Comparison of ENCODE assay signal across 8 mouse cellular contexts in the genomic region with DNA sequence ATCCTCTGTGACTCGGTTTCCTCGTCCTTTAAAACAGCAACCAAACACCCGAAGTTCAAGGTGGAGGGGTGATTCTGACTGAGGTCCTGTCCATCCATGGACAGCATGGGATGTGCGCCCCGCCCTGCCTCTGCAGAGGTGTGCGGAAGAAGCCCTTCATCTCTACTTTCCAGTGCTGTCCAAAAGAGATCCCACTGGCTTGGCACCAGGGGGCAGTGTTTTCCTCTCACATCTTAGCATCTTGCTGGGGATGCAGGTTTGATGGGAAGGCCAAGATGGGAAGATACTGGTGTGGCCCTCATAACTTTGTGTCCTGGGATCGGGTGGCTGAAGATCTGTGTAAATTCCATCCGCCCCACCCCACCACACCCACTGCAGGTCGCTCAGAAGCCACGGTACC. TPM values are rescaled to one million over a fixed set of nuclear protein-coding genes. Genes with fewer than 3 reads are reported as not detected.
DNase-seq lines count a peak whose midpoint lies in the region; ATAC-seq and TF ChIP-seq lines count a peak whose summit lies in the region.

No protein-coding gene starts in this region.

- peak; percentile 84 for TF ChIP-seq CTCF in liver, embryonic 14.5 days (IDR thresholded peaks at IDR 0.05; ENCODE audit: low read depth)

- H3K4me3 ChIP-seq in heart, embryonic 12.5 days, result no peak overlapping the region
- no peak overlapping the region for H3K4me3 ChIP-seq in liver, embryonic 14.5 days (ENCODE audit: insufficient read depth in 1 of 2, low read depth in 2 of 2, low read length in 2 of 2)

- no peak overlapping the region for H3K4me2 ChIP-seq in heart, embryonic 12.5 days
- no peak overlapping the region for H3K4me2 ChIP-seq in liver, embryonic 14.5 days (ENCODE audit: low read depth)

- 59% methylated on average over 10 of the region's 10 CpGs for WGBS in heart, embryonic 12.5 days
- WGBS in liver, embryonic 14.5 days (ENCODE audit: insufficient replicate concordance), result 41% methylated on average over 10 of the region's 10 CpGs

- peaks cover 7% of the 10 kb centered on the region for H3K4me1 ChIP-seq in heart, embryonic 12.5 days (replicated peaks)
- H3K4me1 ChIP-seq in liver, embryonic 14.5 days (replicated peaks; ENCODE audit: control insufficient read depth in 2 of 2, insufficient read depth in 2 of 2, low read length in 1 of 2), result no peaks in the 10 kb centered on the region

- no peak overlapping the region for H3K9ac ChIP-seq in heart, embryonic 12.5 days
- no peak overlapping the region for H3K9ac ChIP-seq in liver, embryonic 14.5 days (replicated peaks)

- no peak for TF ChIP-seq EP300 in liver, embryonic 14.5 days (IDR thresholded peaks at IDR 0.05; ENCODE audit: low read depth)

- no peak for ATAC-seq in heart, embryonic 12.5 days (ENCODE audit: insufficient number of reproducible peaks, low FRiP score)
- no peak for ATAC-seq in liver, embryonic 14.5 days (ENCODE audit: insufficient read depth)

- H3K36me3 ChIP-seq in heart, embryonic 12.5 days, result no peaks in the 10 kb centered on the region
- H3K36me3 ChIP-seq in liver, embryonic 14.5 days (replicated peaks; ENCODE audit: control insufficient read depth, insufficient read depth, low read depth), result no peaks in the 10 kb centered on the region

- peaks cover 13% of the 10 kb centered on the region; the same call in 1 of the 2 replicates for H3K27me3 ChIP-seq in heart, embryonic 12.5 days (replicated peaks)
- H3K27me3 ChIP-seq in liver, embryonic 14.5 days (ENCODE audit: control insufficient read depth, insufficient read depth, low read length), result no peaks in the 10 kb centered on the region

- H3K27ac ChIP-seq in heart, embryonic 12.5 days (ENCODE audit: poor library complexity, severe bottlenecking), result no peak overlapping the region
- no peak overlapping the region for H3K27ac ChIP-seq in liver, embryonic 14.5 days

- H3K9me3 ChIP-seq in heart, embryonic 12.5 days (replicated peaks), result no peaks in the 10 kb centered on the region
- H3K9me3 ChIP-seq in liver, embryonic 14.5 days (ENCODE audit: control insufficient read depth, low read length), result no peaks in the 10 kb centered on the region

- DNase-seq in heart, adult 18-20 months, result peak; percentile 49 to 70
- peak; percentile 52 for DNase-seq in right cerebral cortex, postnatal 14 days
- no peak for DNase-seq in right cerebral cortex, postnatal 10 days (ENCODE audit: low spot score in 2 of 2)
- DNase-seq in adrenal gland, postnatal 25 days, result peak; percentile 59
- no peak for DNase-seq in liver, embryonic 14.5 days (ENCODE audit: low read depth in 3 of 3, low spot score in 3 of 3)
- no peak for DNase-seq in layer of hippocampus, postnatal 14 days (ENCODE audit: low spot score in 2 of 2)
- no peak for DNase-seq in ovary, postnatal 10 days (ENCODE audit: low spot score)

RNA-seq across cellular contexts. Expression of a gene that starts 10.8 kb away (rescaled TPM):
- total RNA-seq in heart, adult 18-20 months (2021), result 10 to 100 TPM; 20.5 to 21.1 TPM
- polyA plus RNA-seq in heart, embryonic 12.5 days (2016; fragmentation: Nextera tagmentation; extraction: Ambion mirVana), result 39.2 and 39.3 TPM in 2 replicates
- total RNA-seq in adrenal gland, postnatal 25 days (2021), result 3.6 and 5.9 TPM in 2 replicates
- polyA plus RNA-seq in liver, embryonic 14.5 days (2012; rRNA removed), result 0.17 and 0.28 TPM in 2 replicates
- polyA plus RNA-seq in liver, embryonic 14.5 days (2014; fragmentation: Nextera tagmentation; extraction: Ambion mirVana), result not detected in 2 replicates
- 1 to 10 TPM in 1 of 2 experiments, under 1 TPM in 1; 0.81 to 2.7 TPM for total RNA-seq in layer of hippocampus, postnatal 14 days (2021)

RNA-seq across cellular contexts. Expression of a gene that starts 11.6 kb away (rescaled TPM):
- 1 to 10 TPM; 1.4 to 1.5 TPM for total RNA-seq in heart, adult 18-20 months (2021)
- polyA plus RNA-seq in heart, embryonic 12.5 days (2016; fragmentation: Nextera tagmentation; extraction: Ambion mirVana), result 1.3 and 1.6 TPM in 2 replicates
- total RNA-seq in adrenal gland, postnatal 25 days (2021), result 0.76 and 1.6 TPM in 2 replicates
- polyA plus RNA-seq in liver, embryonic 14.5 days (2012; rRNA removed), result 0.01 TPM in 1 of 2 replicates, not detected in the other
- polyA plus RNA-seq in liver, embryonic 14.5 days (2014; fragmentation: Nextera tagmentation; extraction: Ambion mirVana), result not detected in 2 replicates
- total RNA-seq in layer of hippocampus, postnatal 14 days (2021), result under 1 TPM in 1 of 2 experiments, not detected in 1; 0.10 TPM

RNA-seq across cellular contexts. Expression of a gene that starts 18.1 kb away (rescaled TPM):
- total RNA-seq in heart, adult 18-20 months (2021), result 10 to 100 TPM; 75.2 to 84.3 TPM
- 260 and 269 TPM in 2 replicates for polyA plus RNA-seq in heart, embryonic 12.5 days (2016; fragmentation: Nextera tagmentation; extraction: Ambion mirVana)
- total RNA-seq in adrenal gland, postnatal 25 days (2021), result 88.7 and 108 TPM in 2 replicates
- polyA plus RNA-seq in liver, embryonic 14.5 days (2012; rRNA removed), result 14.5 and 14.8 TPM in 2 replicates
- polyA plus RNA-seq in liver, embryonic 14.5 days (2014; fragmentation: Nextera tagmentation; extraction: Ambion mirVana), result 14.5 and 16.5 TPM in 2 replicates
- total RNA-seq in layer of hippocampus, postnatal 14 days (2021), result 10 to 100 TPM; 35.3 to 37.6 TPM

RNA-seq across cellular contexts. Expression of a gene that starts 48.3 kb away (rescaled TPM):
- total RNA-seq in heart, adult 18-20 months (2021), result 1 to 10 TPM; 6.2 TPM
- polyA plus RNA-seq in heart, embryonic 12.5 days (2016; fragmentation: Nextera tagmentation; extraction: Ambion mirVana), result 43.4 and 45.0 TPM in 2 replicates
- 27.2 and 33.0 TPM in 2 replicates for total RNA-seq in adrenal gland, postnatal 25 days (2021)
- 8.1 and 8.3 TPM in 2 replicates for polyA plus RNA-seq in liver, embryonic 14.5 days (2012; rRNA removed)
- 16.3 and 19.8 TPM in 2 replicates for polyA plus RNA-seq in liver, embryonic 14.5 days (2014; fragmentation: Nextera tagmentation; extraction: Ambion mirVana)
- 1 to 10 TPM; 7.9 to 9.4 TPM for total RNA-seq in layer of hippocampus, postnatal 14 days (2021)

Comparison
In these comparisons a context has a peak if more than half of its experiments do, and no peak if none do; other contexts are left out.
1. DNase-seq: peak in heart, adult 18-20 months (2 of 2), right cerebral cortex, postnatal 14 days (single experiment) and adrenal gland, postnatal 25 days (single experiment); none in right cerebral cortex, postnatal 10 days (0 of 2), liver, embryonic 14.5 days (0 of 3), layer of hippocampus, postnatal 14 days (0 of 2) and ovary, postnatal 10 days (single experiment).